15 mouse cellular contexts compared by ENCODE assay signal in genomic region chr2:161044492-161045201, GRCm38 (mm10).
DNase-seq lines count a peak whose midpoint lies in the region.
"Had no signal": no experiment of that assay in that cellular context is flagged by ENCODE, and none has a peak within 500 bp of the region (broad histone marks: within the 10 kb centered on the region; RNA-seq: fewer than 3 reads in every experiment).

No protein-coding gene starts in this region.

- intact Hi-C loops in left cerebral cortex, postnatal 25 days (cut with DNase I): loop anchor here (5.0 kb wide), 1 partner anchor 63 kb away; the partner anchor contains the start of gene Chd6
- intact Hi-C loops in left cerebral cortex, postnatal 4 days (cut with DNase I): loop anchor here (5.0 kb wide), 1 partner anchor 63 kb away; the partner anchor contains the start of gene Chd6

- DNase-seq in frontal cortex, adult 2 months (ENCODE audit: extremely low spot score in 1 of 2, low spot score in 1 of 2): peak; percentile 13 to 63
- DNase-seq in frontal cortex, postnatal 10 days (ENCODE audit: low spot score in 2 of 2): no peak
- peak; percentile 12 to 78 for DNase-seq in left cerebral cortex, postnatal 25 days (ENCODE audit: low spot score in 2 of 2)
- DNase-seq in left cerebral cortex, postnatal 4 days: no peak
- DNase-seq in brain, embryonic 18.5 days (ENCODE audit: low read depth, low spot score): peak; percentile 68
- DNase-seq in layer of hippocampus, adult 9-10 months (ENCODE audit: low spot score): peak; percentile 59
- DNase-seq in heart, adult 9 months (ENCODE audit: low spot score in 2 of 2): no peak
- DNase-seq: adrenal gland, postnatal 14 days; cerebellum, postnatal 36 days; heart, postnatal 14 days; kidney, adult 11 months; liver; liver, postnatal 0 days; lung, postnatal 14 days; thymus, adult 18-20 months had no signal

Comparison
In these comparisons a context has a peak if more than half of its experiments do, and no peak if none do; other contexts are left out.
1. DNase-seq: peak in frontal cortex, adult 2 months (2 of 2), left cerebral cortex, postnatal 25 days (2 of 2), brain, embryonic 18.5 days (single experiment) and layer of hippocampus, adult 9-10 months (single experiment); none in frontal cortex, postnatal 10 days (0 of 2), left cerebral cortex, postnatal 4 days (single experiment) and heart, adult 9 months (0 of 2).